Mouse (Mus musculus) cerebellum, postnatal 36 days (tissue): ENCODE data around the gene Kcnd2.

Experiments
- DNase-seq, 2 experiments: peaks; one replicate each; pipeline ENCODE4 v3.0.0; 2021 to 2022; ENCODE audit warnings: mixed read lengths in 2 of 2

Gene Kcnd2

DNA sequence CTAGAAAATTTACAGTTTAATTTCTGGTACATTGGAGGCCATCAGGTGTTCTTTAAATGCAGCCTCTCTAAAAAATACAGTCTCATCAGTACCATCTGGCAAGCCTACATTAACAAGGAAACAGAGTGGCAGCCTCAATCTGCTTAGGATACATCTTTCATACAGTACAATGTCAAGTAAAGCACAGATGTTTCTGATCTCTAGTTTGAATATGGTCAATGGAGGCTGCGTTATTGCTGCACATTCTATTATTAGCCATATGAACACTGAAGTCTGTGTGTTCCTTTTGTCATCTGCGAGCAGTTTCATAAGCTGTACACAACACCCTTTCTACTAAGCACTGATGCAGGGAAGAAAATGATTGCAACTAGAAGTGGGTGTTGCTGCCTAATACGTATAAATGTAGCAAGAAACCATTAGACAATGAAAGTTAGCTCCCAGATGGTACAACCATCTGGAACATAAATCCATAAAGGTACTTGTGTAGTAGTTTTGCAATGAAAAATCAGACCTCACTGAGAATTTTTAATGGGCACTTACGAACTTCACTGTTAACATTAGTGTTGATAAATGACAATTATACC is 209.0 kb downstream of the Kcnd2 start:
- no peak for DNase-seq

GRCm38 (mm10) chr6:21431120-21431519 is 215.8 kb downstream of the Kcnd2 start:
- peak in 1 of 2 experiments; percentile 18 for DNase-seq

GRCm38 (mm10) chr6:21464719-21465118 is 249.4 kb downstream of the Kcnd2 start:
- DNase-seq, result no peak

- no peak for DNase-seq
Measured at GRCm38 (mm10) chr6:21471891-21472544, 256.7 kb downstream of the Kcnd2 start.

DNA sequence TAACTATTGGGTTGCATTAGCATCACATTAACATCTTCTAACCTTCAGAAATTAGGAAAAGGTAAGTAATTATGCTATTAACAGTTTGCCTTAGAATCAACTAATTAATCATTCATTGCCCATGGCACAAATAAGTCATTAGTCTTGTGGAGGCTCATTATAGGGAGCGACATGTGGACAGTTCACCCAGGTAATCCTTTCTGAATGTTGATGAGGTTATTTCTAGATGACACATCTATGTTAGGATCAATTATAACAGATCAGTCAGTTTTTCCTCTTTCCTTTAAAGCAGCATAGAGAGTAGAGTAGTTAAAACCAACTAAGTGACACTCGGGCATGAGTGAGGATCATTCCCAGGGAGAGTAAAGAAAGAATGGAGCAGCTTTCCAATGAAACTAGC is 267.4 kb downstream of the Kcnd2 start:
- DNase-seq, result no peak

DNA sequence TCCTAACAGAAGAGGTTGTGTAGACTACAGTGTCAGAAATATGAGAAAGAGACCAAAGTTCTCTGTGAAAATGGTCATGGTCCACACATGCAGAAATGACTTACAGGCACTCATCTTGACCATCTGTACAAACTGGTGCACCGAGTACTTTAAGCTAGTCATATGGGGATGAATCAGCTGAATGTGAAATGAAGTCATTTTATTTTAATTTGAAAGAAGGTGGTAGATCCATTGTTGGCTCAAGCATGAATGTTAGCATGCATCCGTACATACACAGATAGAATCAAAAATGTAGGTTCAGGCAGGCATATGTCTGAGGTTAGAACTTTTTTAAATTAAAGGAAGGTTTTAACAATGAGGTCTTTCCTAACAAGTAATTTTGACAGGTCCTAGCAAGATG is 273.2 kb downstream of the Kcnd2 start:
- DNase-seq, result no peak

DNA sequence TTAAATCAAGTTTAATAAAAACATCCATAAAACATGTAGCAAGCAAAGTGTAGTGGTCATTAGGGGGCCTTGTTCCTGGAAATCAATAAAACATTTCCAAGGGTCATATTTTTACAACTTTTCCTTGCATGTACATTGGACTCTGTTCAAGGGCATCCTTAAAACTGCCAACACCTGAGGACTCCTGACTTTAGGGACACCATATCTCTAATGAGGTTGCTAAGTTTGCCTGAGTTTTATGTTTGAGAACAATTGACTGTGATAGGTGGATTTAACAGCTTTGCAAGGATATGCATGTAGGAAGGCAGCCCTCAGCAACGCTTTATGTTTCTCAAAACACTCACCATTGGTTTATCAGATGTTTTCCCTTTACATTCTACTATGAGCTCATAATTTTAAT is 287.6 kb downstream of the Kcnd2 start:
- no peak for DNase-seq

GRCm38 (mm10) chr6:21510621-21511239 is 295.4 kb downstream of the Kcnd2 start:
- DNase-seq, result no peak

DNA sequence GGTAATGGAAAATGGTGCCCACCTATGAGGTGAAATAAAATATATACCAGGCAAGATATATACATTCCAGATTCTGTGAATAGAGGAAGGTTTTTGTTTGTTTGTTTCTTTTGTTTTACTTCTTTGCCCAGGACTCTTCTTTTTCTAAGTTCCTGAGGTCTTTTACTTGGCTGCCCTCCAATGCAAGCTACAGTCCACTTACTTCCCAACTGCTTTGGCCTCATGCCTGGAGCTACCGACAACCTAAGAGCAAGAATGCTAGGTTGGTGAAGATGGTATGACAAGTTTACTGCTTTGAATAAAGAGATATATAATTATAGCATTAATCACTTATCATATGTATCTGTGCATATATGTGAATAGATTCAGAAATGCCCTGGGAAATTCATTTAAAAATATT is 305.0 kb downstream of the Kcnd2 start:
- peak; percentile 7 to 24 for DNase-seq

DNA sequence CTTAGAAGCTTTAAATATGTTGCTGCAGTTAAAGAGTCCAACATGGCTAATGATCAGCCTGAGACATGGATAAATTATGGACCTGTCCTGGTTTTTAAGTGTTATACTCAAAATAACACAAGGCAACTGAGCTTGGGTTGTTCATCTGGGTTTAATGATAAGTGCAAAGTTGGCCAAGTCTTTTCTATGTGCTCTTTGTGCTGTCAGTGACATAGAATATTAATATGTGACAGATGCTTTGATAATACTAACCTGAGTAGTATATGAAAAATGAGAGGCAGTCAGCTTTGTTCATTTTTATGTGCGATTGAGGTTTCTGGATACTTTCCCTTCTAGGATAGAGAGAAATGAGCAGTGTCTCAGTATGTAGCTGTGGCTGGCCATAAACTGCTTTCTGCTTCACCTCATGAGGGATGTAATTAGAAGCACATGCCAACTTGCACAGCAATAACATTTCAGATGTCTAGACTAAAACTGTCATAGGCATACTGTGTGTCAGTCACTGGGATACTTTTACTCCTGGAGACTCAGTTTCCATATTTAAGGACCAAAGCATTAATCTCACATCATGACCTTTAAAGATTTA is 312.3 kb downstream of the Kcnd2 start:
- DNase-seq, result no peak

DNA sequence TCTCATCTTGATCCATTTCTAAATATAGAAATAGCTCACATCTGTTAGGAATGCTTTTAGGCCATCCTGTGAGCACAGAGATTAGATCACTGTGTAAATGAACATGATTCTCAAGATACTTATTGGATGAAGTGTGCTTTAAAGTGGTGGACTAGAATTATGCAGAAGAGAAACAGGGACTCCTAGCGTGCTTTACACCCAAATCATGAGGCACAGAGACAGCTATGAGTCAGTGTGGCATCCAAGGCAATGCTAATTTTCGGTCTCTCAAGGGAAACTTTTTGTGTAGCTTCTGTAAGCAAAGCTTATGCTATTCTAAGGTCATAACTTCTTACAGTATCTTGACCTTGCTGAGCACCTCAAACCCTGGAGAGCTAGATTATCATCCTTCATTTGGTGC is 318.7 kb downstream of the Kcnd2 start:
- DNase-seq, result no peak

DNA sequence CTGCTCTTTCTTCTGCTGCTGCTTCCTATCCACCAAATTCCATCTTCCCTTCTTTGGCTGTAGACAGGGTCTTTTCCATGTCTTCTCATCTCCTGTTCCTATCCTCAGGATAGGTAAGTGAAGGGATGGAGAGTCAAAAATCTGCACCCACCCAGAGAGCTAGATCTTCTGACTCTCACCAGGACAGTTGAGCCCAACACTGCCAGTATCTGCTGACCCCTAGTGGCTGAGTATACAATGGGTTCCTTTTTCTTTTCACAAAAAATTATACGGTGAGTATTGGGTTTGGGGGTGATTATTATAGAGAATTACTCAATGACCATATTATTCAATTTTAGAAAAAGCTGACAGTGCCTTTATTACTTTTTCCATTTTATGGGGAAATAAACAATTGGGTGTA is 319.5 kb downstream of the Kcnd2 start:
- peak in 1 of 2 experiments; percentile 43 for DNase-seq

GRCm38 (mm10) chr6:21551501-21551900 is 336.2 kb downstream of the Kcnd2 start:
- DNase-seq, result no peak

DNA sequence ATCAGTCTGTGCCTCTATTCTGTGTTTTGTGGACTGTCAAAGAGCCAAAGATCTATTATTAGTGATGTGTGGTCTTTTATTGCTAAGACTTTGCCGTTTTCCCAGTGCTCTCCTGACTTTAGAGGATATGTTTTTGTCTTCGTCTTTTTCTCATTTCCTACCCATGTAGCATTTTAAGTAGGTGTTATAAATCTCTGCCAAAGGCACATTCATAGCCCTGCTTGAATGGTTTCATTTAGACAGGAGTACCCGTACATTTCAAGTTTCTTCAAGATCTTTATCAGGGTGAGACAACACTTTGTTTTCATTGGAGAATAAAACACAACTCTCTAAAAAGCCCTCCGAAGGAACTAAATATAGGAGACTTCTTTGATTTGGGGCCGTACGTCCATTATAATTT is 355.7 kb downstream of the Kcnd2 start:
- no peak for DNase-seq

DNA sequence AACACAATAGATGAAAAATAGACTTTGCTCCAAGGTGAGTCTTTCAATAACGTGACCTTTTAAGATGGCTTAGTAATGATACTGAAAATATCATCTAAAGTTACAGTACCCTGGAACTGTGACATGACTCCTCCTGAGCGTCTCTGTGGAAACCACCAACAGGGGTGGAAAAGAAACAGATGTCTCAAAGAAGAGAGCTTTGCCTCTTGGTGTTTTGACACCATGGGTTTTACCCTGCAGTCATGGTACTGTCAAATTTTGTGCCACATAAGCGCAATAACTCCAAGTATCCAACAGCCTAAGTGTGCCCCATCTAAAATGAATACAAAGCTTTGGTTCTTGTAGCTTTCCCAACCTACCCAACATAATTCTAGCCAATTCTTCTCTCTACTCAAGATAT is 374.9 kb downstream of the Kcnd2 start:
- no peak for DNase-seq

- DNase-seq, result no peak
Measured at GRCm38 (mm10) chr6:21597424-21597823, 382.1 kb downstream of the Kcnd2 start.

GRCm38 (mm10) chr6:21609381-21610059 is 394.2 kb downstream of the Kcnd2 start:
- DNase-seq, result no peak

DNA sequence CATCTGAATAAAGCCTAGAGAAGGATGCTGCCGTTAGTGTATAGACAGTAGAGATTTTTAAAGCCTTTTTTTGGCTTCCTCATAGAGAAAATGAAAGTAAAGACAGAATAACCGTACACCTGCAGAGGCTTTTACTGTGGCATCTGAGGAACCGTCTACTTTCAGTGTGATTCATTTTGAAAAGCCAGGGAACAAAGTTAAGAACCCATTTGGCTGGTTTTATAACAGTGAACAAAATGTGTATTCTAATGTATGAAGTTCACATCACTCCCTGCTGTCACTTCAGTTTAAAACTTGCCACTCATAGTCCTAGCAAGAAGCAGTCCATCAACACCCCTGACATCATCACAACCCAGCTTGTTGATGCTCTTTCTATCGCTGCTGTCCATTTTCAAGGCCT is 414.7 kb downstream of the Kcnd2 start:
- no peak for DNase-seq

DNA sequence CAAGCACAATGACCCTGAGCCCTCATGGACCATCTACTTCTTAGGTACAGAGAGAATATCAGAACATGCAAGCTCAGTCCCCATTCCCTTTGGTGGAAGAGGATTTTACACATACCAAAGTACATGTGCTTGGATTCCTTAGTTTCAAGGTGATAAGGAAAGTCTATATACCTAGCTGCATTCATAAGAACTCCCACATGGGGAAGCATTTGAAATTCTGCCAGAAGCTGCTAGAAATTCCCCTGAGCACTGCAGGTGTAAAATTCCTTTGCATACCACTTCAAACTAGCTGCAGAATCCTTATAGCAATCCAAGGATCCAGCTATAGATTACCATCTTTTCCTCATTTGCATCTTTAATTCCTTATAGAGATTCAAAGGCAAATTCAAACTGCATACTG is 440.4 kb downstream of the Kcnd2 start:
- DNase-seq, result no peak

DNA sequence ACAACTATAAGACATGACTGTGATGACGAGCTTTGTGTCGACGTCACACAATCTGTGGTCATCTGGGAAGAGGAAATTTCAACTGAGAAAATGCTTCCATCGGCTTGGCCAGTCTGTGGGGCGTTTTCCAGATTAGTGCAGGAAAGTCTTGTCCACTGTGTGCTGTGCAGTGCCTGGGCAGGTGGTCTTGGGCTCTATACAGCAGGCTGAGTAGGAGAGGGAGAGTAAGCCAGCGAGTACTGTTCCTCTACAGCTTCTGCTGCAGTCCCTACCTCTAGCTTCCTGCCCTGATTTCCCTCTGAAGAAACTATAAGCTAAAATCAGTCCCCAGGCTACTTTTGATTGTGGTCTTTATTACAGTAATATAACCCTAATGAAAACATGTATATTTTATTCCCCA is 448.8 kb downstream of the Kcnd2 start:
- no peak for DNase-seq

- no peak for DNase-seq
Measured at GRCm38 (mm10) chr6:21664638-21665037, 449.3 kb downstream of the Kcnd2 start.

DNA sequence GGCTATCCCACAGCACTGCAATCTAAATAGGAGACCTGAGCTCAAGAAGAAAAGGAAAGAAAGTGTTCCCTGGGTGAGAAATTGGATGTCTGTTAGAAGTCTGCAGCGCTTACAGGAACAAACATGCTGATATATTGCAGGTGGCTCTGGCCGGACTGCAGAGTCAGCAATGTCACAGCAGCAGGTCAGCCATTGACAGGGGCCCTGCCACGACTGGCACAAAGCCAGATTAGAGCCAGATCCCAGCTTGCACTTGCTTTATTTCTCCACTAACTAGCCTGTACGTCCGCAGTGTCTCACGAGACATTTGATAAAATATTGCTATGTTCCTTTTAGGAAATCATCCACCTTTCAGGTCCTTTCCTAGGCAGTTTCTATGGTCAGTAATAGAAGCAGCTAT is 468.9 kb downstream of the Kcnd2 start:
- peak; percentile 75 to 78 for DNase-seq

- peak; percentile 42 to 52 for DNase-seq
Measured at GRCm38 (mm10) chr6:21686388-21686787, 471.1 kb downstream of the Kcnd2 start.
